In genomic region chr3:133694057-133694456, GRCm38 (mm10) we compare ENCODE assay signal across 11 mouse cellular contexts.
DNase-seq lines count a peak whose midpoint lies in the region; ATAC-seq lines count a peak whose summit lies in the region.
"Had no signal": no experiment of that assay in that cellular context is flagged by ENCODE, and none has a peak within 500 bp of the region (broad histone marks: within the 10 kb centered on the region; RNA-seq: fewer than 3 reads in every experiment).

No protein-coding gene starts in this region.

- no peak for ATAC-seq in monocyte, adult 5-6 weeks (replicated peaks; ENCODE audit: insufficient number of reproducible peaks, low FRiP score, low TSS enrichment, poor library complexity, severe bottlenecking)

- peak; percentile 57 to 79 for DNase-seq in cerebellum, postnatal 14 days
- no peak for DNase-seq in cerebellum, adult 9-10 months
- DNase-seq in lung, postnatal 10 days, result peak; percentile 6
- DNase-seq in lung, postnatal 14 days, result no peak
- DNase-seq in left cerebral cortex, postnatal 14 days (ENCODE audit: low spot score in 2 of 2), result peak; percentile 32 to 54
- no peak for DNase-seq in retina, postnatal 1 day
- no peak for DNase-seq in urinary bladder, postnatal 25 days (ENCODE audit: low spot score)
- DNase-seq: gastrocnemius, adult 2 months; kidney, adult 8-10 months; thymus, postnatal 25 days had no signal

- intact Hi-C loops in left cerebral cortex, postnatal 14 days (cut with DNase I), result no loop called here

Comparison
In these comparisons a context has a peak if more than half of its experiments do, and no peak if none do; other contexts are left out.
1. DNase-seq: peak in cerebellum, postnatal 14 days (2 of 2), lung, postnatal 10 days (single experiment) and left cerebral cortex, postnatal 14 days (2 of 2); none in cerebellum, adult 9-10 months (single experiment), lung, postnatal 14 days (single experiment), retina, postnatal 1 day (single experiment) and urinary bladder, postnatal 25 days (single experiment).